Mouse (Mus musculus): Measurements from ENCODE around the gene Kcng3. TPM values are rescaled to one million over a fixed set of nuclear protein-coding genes. Genes with fewer than 3 reads are reported as not detected.
A peak's percentile ranks its signal among the peaks of the same experiment; 100 is the strongest.

The Kcng3 gene
- polyA plus RNA-seq, 1 experiment from 2014 or later: not detected

DNA sequence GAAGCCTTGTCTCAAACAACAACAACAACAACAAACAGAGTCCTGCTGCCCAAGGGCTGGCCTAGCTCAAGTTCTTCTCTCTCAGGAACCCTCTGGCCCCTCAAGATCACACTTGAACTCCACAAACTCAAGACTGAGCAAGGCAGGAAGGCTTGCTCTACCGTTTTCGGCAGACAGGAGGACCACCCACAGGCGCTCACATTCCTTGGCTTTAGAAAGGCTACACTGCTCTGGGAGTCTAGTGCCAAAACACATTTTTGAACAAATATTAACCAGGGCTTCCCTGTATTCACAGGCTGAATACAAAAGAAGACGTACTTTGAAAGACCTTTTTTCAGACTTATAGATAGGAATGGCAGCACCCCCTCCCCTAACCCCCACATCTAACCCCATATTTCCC lies 59.3 kb downstream of the Kcng3 start:
- WGBS (ENCODE audit: insufficient replicate concordance): 58% methylated on average over 4 of the region's 4 CpGs
- Histone ChIP-seq H3K36me3 (ENCODE audit: control insufficient read depth, insufficient read depth, low read length) (no peaks in the 10 kb centered on the region), H3K9me3 (replicated peaks; ENCODE audit: control insufficient read depth, low read length) (no peaks in the 10 kb centered on the region), H3K27me3 (ENCODE audit: control insufficient read depth, insufficient read depth, low read length) (no peaks in the 10 kb centered on the region), H3K4me1 (ENCODE audit: control insufficient read depth, insufficient read depth, low read length) (no peaks in the 10 kb centered on the region), H3K27ac (ENCODE audit: low read depth, low read length) (no peak overlapping the region), H3K9ac (ENCODE audit: low read depth, low read length) (no peak overlapping the region), H3K4me2 (no peak overlapping the region), H3K4me3 (ENCODE audit: low read depth, low read length) (no peak overlapping the region)
- no peak for ATAC-seq (replicated peaks; ENCODE audit: insufficient number of reproducible peaks, low FRiP score, low TSS enrichment)

DNA sequence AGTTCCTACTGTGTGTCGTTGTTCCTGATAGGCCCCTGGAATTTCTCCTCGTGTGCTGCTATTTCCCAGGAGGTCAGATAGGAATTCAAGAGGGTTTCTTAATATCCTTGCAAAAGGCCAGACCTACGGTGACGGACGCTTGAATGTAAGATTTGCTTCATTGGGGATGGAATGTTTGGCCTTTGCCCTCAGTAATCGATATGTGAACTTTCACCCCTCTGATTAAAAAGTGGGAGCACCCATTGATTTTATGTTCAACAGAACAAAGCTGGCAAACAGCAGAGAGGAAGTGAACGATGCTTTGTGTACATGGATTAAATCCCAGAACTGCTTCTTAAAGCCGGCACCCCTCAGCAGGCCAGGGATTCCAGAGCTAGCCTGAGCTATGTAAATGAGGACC lies 64.3 kb downstream of the Kcng3 start:
- 58% methylated on average over 8 of the region's 8 CpGs for WGBS (ENCODE audit: insufficient replicate concordance)
- ATAC-seq (replicated peaks; ENCODE audit: insufficient number of reproducible peaks, low FRiP score, low TSS enrichment): no peak
- no peaks in the 10 kb centered on the region for H3K36me3 ChIP-seq (ENCODE audit: control insufficient read depth, insufficient read depth, low read length)
- H3K4me2 ChIP-seq: no peak overlapping the region
- H3K9me3 ChIP-seq (replicated peaks; ENCODE audit: control insufficient read depth, low read length): no peaks in the 10 kb centered on the region; the same call in 1 of the 2 replicates
- H3K27ac ChIP-seq (ENCODE audit: low read depth, low read length): no peak overlapping the region
- H3K4me3 ChIP-seq (ENCODE audit: low read depth, low read length): no peak overlapping the region
- no peak overlapping the region for H3K9ac ChIP-seq (ENCODE audit: low read depth, low read length)
- peaks cover 7% of the 10 kb centered on the region; the same call in 1 of the 2 replicates for H3K4me1 ChIP-seq (ENCODE audit: control insufficient read depth, insufficient read depth, low read length)
- H3K27me3 ChIP-seq (ENCODE audit: control insufficient read depth, insufficient read depth, low read length): no peaks in the 10 kb centered on the region

DNA sequence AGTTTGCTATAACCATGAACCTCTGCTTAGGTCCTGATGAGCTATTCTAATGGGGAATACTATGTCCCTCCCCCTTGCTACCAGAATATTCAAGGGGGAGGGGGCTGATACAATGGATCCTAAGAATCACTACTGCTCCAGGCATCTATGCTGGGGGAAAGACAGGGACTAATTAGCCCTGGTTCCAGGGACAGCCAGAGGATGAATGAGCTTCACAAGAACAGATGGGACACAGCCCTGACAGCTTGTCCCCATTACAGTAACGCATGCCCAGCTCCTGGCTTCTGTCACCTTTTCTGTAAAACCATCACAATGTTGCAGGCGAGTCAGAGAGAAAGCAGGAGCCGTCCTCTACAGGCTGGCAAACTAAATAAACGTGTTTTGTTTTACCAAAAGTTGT lies 66.2 kb downstream of the Kcng3 start:
- H3K4me3 ChIP-seq (ENCODE audit: low read depth, low read length): no peak overlapping the region
- H3K9ac ChIP-seq (ENCODE audit: low read depth, low read length): no peak overlapping the region
- H3K4me2 ChIP-seq: no peak overlapping the region
- WGBS (ENCODE audit: insufficient replicate concordance): 54% methylated on average over 4 of the region's 4 CpGs
- H3K27me3 ChIP-seq (ENCODE audit: control insufficient read depth, insufficient read depth, low read length): no peaks in the 10 kb centered on the region
- no peaks in the 10 kb centered on the region; the same call in 1 of the 2 replicates for H3K9me3 ChIP-seq (replicated peaks; ENCODE audit: control insufficient read depth, low read length)
- no peaks in the 10 kb centered on the region for H3K36me3 ChIP-seq (ENCODE audit: control insufficient read depth, insufficient read depth, low read length)
- H3K27ac ChIP-seq (ENCODE audit: low read depth, low read length): no peak overlapping the region
- no peak for ATAC-seq (replicated peaks; ENCODE audit: insufficient number of reproducible peaks, low FRiP score, low TSS enrichment)
- peaks cover 7% of the 10 kb centered on the region; the same call in 1 of the 2 replicates for H3K4me1 ChIP-seq (ENCODE audit: control insufficient read depth, insufficient read depth, low read length)

GRCm38 (mm10) chr17:83564119-83564820 lies 67.4 kb downstream of the Kcng3 start:
- Histone ChIP-seq H3K36me3 (ENCODE audit: control insufficient read depth, insufficient read depth, low read length) (no peaks in the 10 kb centered on the region), H3K9me3 (replicated peaks; ENCODE audit: control insufficient read depth, low read length) (no peaks in the 10 kb centered on the region; the same call in 1 of the 2 replicates), H3K4me3 (ENCODE audit: low read depth, low read length) (no peak overlapping the region), H3K27me3 (ENCODE audit: control insufficient read depth, insufficient read depth, low read length) (no peaks in the 10 kb centered on the region), H3K4me1 (ENCODE audit: control insufficient read depth, insufficient read depth, low read length) (peaks cover 7% of the 10 kb centered on the region; the same call in 1 of the 2 replicates), H3K4me2 (peak overlapping the region; percentile 40), H3K27ac (ENCODE audit: low read depth, low read length) (peak overlapping the region; percentile 29; the same call in 1 of the 2 replicates), H3K9ac (ENCODE audit: low read depth, low read length) (no peak overlapping the region)
- WGBS (ENCODE audit: insufficient replicate concordance): 43% methylated on average over 12 of the region's 12 CpGs
- ATAC-seq (replicated peaks; ENCODE audit: insufficient number of reproducible peaks, low FRiP score, low TSS enrichment): 0 out of 2 replicates have a peak, but pooled peaks have one; percentile 50

GRCm38 (mm10) chr17:83563703-83564111 lies 68.0 kb downstream of the Kcng3 start:
- 38% methylated on average over 10 of the region's 10 CpGs for WGBS (ENCODE audit: insufficient replicate concordance)
- H3K27me3 ChIP-seq (ENCODE audit: control insufficient read depth, insufficient read depth, low read length): no peaks in the 10 kb centered on the region
- H3K9ac ChIP-seq (ENCODE audit: low read depth, low read length): no peak overlapping the region
- no peak overlapping the region for H3K4me3 ChIP-seq (ENCODE audit: low read depth, low read length)
- H3K36me3 ChIP-seq (ENCODE audit: control insufficient read depth, insufficient read depth, low read length): no peaks in the 10 kb centered on the region
- H3K27ac ChIP-seq (ENCODE audit: low read depth, low read length): peak overlapping the region; percentile 29; the same call in 1 of the 2 replicates
- no peaks in the 10 kb centered on the region; the same call in 1 of the 2 replicates for H3K9me3 ChIP-seq (replicated peaks; ENCODE audit: control insufficient read depth, low read length)
- H3K4me1 ChIP-seq (ENCODE audit: control insufficient read depth, insufficient read depth, low read length): peaks cover 7% of the 10 kb centered on the region; the same call in 1 of the 2 replicates
- H3K4me2 ChIP-seq: peak overlapping the region; percentile 40
- peak; percentile 78; the same call in 1 of the 2 replicates for ATAC-seq (replicated peaks; ENCODE audit: insufficient number of reproducible peaks, low FRiP score, low TSS enrichment)

DNA sequence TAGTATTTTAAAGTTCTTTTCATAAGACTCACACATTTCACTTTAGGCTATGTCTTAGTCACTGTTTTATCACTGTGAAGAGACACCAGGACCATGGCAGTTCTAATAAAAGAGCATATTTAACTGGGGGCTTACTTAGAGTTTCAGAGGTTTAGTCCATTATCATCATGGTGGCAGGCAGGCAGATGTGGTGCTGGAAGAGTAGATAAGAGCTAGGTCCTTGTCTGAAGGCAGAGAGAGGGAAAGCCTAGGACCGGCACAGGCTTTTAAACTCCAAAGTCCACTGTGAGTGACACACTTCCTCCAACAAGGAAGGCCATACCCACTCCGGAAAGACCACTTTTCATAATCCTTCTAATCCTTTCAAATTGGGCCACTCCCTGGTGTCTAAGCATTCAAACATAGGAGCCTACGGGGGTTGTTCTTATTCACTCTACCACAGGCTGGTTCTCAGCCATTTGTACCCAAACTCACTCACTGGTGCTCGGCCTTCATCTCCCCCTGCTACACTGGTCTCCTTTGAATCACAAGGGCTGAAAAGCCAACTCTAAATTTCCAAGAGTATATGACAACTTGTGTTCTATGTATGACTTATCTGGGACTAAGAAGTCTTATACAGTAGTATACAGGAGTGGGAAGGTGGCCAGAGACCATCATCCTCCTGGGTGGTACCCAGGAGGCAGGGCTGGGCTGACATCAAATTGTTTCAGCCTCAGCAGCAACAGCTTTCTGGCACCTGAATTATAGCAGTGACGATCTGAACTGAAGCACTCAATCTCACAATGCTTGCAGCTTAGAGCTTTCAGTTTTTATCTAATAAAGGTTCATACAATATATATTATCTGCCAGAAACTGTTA lies 69.3 kb downstream of the Kcng3 start:
- no peaks in the 10 kb centered on the region; the same call in 1 of the 2 replicates for H3K9me3 ChIP-seq (replicated peaks; ENCODE audit: control insufficient read depth, low read length)
- no peaks in the 10 kb centered on the region for H3K36me3 ChIP-seq (ENCODE audit: control insufficient read depth, insufficient read depth, low read length)
- ATAC-seq (replicated peaks; ENCODE audit: insufficient number of reproducible peaks, low FRiP score, low TSS enrichment): peak; percentile 84
- 83% methylated on average over 5 of the region's 5 CpGs for WGBS (ENCODE audit: insufficient replicate concordance)
- no peaks in the 10 kb centered on the region for H3K27me3 ChIP-seq (ENCODE audit: control insufficient read depth, insufficient read depth, low read length)
- peak overlapping the region; percentile 46 for H3K27ac ChIP-seq (ENCODE audit: low read depth, low read length)
- no peak overlapping the region for H3K4me3 ChIP-seq (ENCODE audit: low read depth, low read length)
- no peak overlapping the region for H3K9ac ChIP-seq (ENCODE audit: low read depth, low read length)
- H3K4me2 ChIP-seq: no peak overlapping the region; the same call in 1 of the 2 replicates
- peaks cover 7% of the 10 kb centered on the region; the same call in 1 of the 2 replicates for H3K4me1 ChIP-seq (ENCODE audit: control insufficient read depth, insufficient read depth, low read length)

DNA sequence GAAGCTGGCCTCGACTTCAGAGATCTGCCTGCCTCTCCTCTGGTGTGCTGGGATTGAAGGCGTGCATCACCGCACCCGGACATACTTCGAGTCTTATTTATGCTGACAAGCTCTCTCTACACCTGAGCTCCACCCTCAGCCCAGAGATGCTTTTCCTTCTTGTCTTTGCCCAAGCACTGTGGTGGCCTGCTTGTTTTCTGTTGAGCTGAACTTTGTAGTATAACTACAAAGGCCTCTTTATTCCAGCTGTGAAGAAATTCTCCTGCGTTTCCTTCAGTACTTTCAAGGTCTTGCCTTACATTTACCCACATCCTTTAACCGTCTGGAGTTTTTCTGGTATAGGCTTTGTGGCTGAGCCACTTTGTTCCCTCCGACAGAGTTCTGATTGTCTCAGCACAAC lies 72.6 kb downstream of the Kcng3 start:
- Histone ChIP-seq H3K27me3 (ENCODE audit: control insufficient read depth, insufficient read depth, low read length) (no peaks in the 10 kb centered on the region), H3K36me3 (ENCODE audit: control insufficient read depth, insufficient read depth, low read length) (no peaks in the 10 kb centered on the region), H3K4me2 (no peak overlapping the region), H3K4me1 (ENCODE audit: control insufficient read depth, insufficient read depth, low read length) (peaks cover 3% of the 10 kb centered on the region; the same call in 1 of the 2 replicates), H3K27ac (ENCODE audit: low read depth, low read length) (no peak overlapping the region), H3K9ac (ENCODE audit: low read depth, low read length) (no peak overlapping the region), H3K9me3 (replicated peaks; ENCODE audit: control insufficient read depth, low read length) (no peaks in the 10 kb centered on the region; the same call in 1 of the 2 replicates), H3K4me3 (ENCODE audit: low read depth, low read length) (no peak overlapping the region)
- no peak for ATAC-seq (replicated peaks; ENCODE audit: insufficient number of reproducible peaks, low FRiP score, low TSS enrichment)
- WGBS (ENCODE audit: insufficient replicate concordance): 79% methylated on average over 8 of the region's 8 CpGs

- no peak overlapping the region for H3K27ac ChIP-seq (ENCODE audit: low read depth, low read length)
- 95% methylated on average over 11 of the region's 11 CpGs for whole genome bisulfite sequencing (ENCODE audit: insufficient replicate concordance)
- no peak for ATAC-seq (replicated peaks; ENCODE audit: insufficient number of reproducible peaks, low FRiP score, low TSS enrichment)
Measured at GRCm38 (mm10) chr17:83555836-83556235, 75.9 kb downstream of the Kcng3 start.

More at GRCm38 (mm10) chr17:83555836-83556235, 75.9 kb downstream of the Kcng3 start:
- Histone ChIP-seq H3K9me3 (replicated peaks; ENCODE audit: control insufficient read depth, low read length) (no peaks in the 10 kb centered on the region), H3K4me2 (no peak overlapping the region), H3K9ac (ENCODE audit: low read depth, low read length) (no peak overlapping the region), H3K4me1 (ENCODE audit: control insufficient read depth, insufficient read depth, low read length) (no peaks in the 10 kb centered on the region), H3K4me3 (ENCODE audit: low read depth, low read length) (no peak overlapping the region), H3K36me3 (ENCODE audit: control insufficient read depth, insufficient read depth, low read length) (no peaks in the 10 kb centered on the region), H3K27me3 (ENCODE audit: control insufficient read depth, insufficient read depth, low read length) (no peaks in the 10 kb centered on the region)
